Comparison of ENCODE assay signal across 9 mouse cellular contexts in the genomic region with DNA sequence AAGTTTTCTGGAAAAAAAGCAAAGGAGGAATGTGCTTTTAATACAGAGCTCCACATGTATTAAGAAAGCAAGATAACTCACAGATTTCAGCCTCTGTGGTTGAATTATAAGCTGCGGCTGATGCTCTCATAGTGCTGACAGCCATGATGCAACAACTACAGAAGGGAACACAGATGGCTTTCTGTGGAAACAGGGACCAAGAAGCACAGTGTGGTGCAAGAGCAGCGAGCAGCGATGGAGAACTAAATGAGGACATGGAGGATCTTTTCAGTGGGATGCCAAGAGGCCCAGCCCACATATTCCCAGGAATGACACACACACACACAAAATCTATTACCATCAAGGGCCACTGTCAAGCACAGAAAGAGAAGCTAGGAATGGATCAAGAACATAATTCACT.
A peak's percentile ranks its signal among the peaks of the same experiment; 100 is the strongest.
DNase-seq lines count a peak whose midpoint lies in the region; ATAC-seq and TF ChIP-seq lines count a peak whose summit lies in the region.
"Had no signal": no experiment of that assay in that cellular context is flagged by ENCODE, and none has a peak within 500 bp of the region (broad histone marks: within the 10 kb centered on the region; RNA-seq: fewer than 3 reads in every experiment).

No protein-coding gene starts in this region.

- 56% methylated on average over 3 of the region's 3 CpGs for WGBS in liver, postnatal 0 days (ENCODE audit: insufficient replicate concordance)
- WGBS in liver, embryonic 11.5 days: 86% methylated on average over 3 of the region's 3 CpGs

- no peak overlapping the region for H3K27ac ChIP-seq in liver, postnatal 0 days (ENCODE audit: low read depth)
- no peak overlapping the region for H3K27ac ChIP-seq in liver, embryonic 11.5 days (ENCODE audit: low read depth, low read length)
- peak overlapping the region; percentile 78 for H3K27ac ChIP-seq in left cerebral cortex, adult 2 months
- H3K27ac ChIP-seq: forebrain, embryonic 10.5 days had no signal

- intact Hi-C loops in heart, postnatal 10 days (cut with DNase I): no loop called here
- intact Hi-C loops in left cerebral cortex, adult 2 months (cut with DNase I): no loop called here

- H3K4me1 ChIP-seq in liver, postnatal 0 days (ENCODE audit: insufficient read depth): peaks cover 4% of the 10 kb centered on the region; the same call in 1 of the 2 replicates
- H3K4me1 ChIP-seq in liver, embryonic 11.5 days (replicated peaks; ENCODE audit: control insufficient read depth, insufficient read depth, low read length): no peaks in the 10 kb centered on the region

- no peak overlapping the region for H3K4me3 ChIP-seq in liver, postnatal 0 days (ENCODE audit: low read depth, low read length)
- H3K4me3 ChIP-seq in liver, embryonic 11.5 days (ENCODE audit: low read depth, low read length): no peak overlapping the region
- H3K4me3 ChIP-seq in left cerebral cortex, adult 2 months: no peak overlapping the region
- H3K4me3 ChIP-seq: forebrain, embryonic 10.5 days; megakaryocyte, embryonic 14.5 days had no signal

- H3K9me3 ChIP-seq in liver, postnatal 0 days (ENCODE audit: low read length): no peaks in the 10 kb centered on the region
- no peaks in the 10 kb centered on the region for H3K9me3 ChIP-seq in liver, embryonic 11.5 days (ENCODE audit: control insufficient read depth, low read length)
- H3K9me3 ChIP-seq: forebrain, embryonic 10.5 days; megakaryocyte, embryonic 14.5 days had no signal

- no peak for DNase-seq in liver, postnatal 0 days
- no peak for DNase-seq in liver, embryonic 11.5 days (ENCODE audit: low spot score)
- peak; percentile 51 to 56 for DNase-seq in heart, postnatal 10 days
- DNase-seq in left cerebral cortex, adult 2 months (ENCODE audit: extremely low spot score in 1 of 2, low spot score in 2 of 2): peak in 1 of 2 experiments; percentile 36
- DNase-seq in right cerebral cortex, postnatal 25 days: peak; percentile 32
- DNase-seq in testis, postnatal 10 days (ENCODE audit: low spot score): no peak
- no peak for DNase-seq in c-Kit-positive CD71-positive TER-119-positive erythroid progenitor cells, embryonic 14.5 days (ENCODE audit: low spot score)

- peak; percentile 76 for ATAC-seq in liver, postnatal 0 days
- ATAC-seq in liver, embryonic 11.5 days (replicated peaks; ENCODE audit: low FRiP score): no peak

- no peak overlapping the region for H3K9ac ChIP-seq in liver, postnatal 0 days (replicated peaks)
- no peak overlapping the region for H3K9ac ChIP-seq in liver, embryonic 11.5 days (ENCODE audit: low read depth, low read length)

- TF ChIP-seq EP300 in liver, postnatal 0 days (IDR thresholded peaks at IDR 0.05; ENCODE audit: low read depth): no peak

- H3K4me2 ChIP-seq in liver, postnatal 0 days (ENCODE audit: low read depth, low read length): no peak overlapping the region
- H3K4me2 ChIP-seq in liver, embryonic 11.5 days: no peak overlapping the region

- H3K36me3 ChIP-seq in liver, postnatal 0 days (replicated peaks; ENCODE audit: insufficient read depth, low read length): no peaks in the 10 kb centered on the region
- H3K36me3 ChIP-seq in liver, embryonic 11.5 days (ENCODE audit: control insufficient read depth, insufficient read depth, low read length): no peaks in the 10 kb centered on the region
- H3K36me3 ChIP-seq: forebrain, embryonic 10.5 days had no signal

- H3K27me3 ChIP-seq in liver, postnatal 0 days (ENCODE audit: insufficient read depth, low read length): no peaks in the 10 kb centered on the region
- no peaks in the 10 kb centered on the region for H3K27me3 ChIP-seq in liver, embryonic 11.5 days (replicated peaks; ENCODE audit: control insufficient read depth, insufficient read depth, low read length)
- H3K27me3 ChIP-seq: megakaryocyte, embryonic 14.5 days had no signal

- no peak for TF ChIP-seq CTCF in liver, postnatal 0 days (IDR thresholded peaks at IDR 0.05; ENCODE audit: low read depth)
- no peak for TF ChIP-seq CTCF in left cerebral cortex, adult 2 months (IDR thresholded peaks at IDR 0.05)

Comparison
In these comparisons a context has a peak if more than half of its experiments do, and no peak if none do; other contexts are left out.
1. DNase-seq: peak in heart, postnatal 10 days (2 of 2) and right cerebral cortex, postnatal 25 days (single experiment); none in liver, postnatal 0 days (single experiment), liver, embryonic 11.5 days (single experiment), testis, postnatal 10 days (single experiment) and c-Kit-positive CD71-positive TER-119-positive erythroid progenitor cells, embryonic 14.5 days (single experiment).